Mouse (Mus musculus) macrophage (primary cell): ENCODE measurements at regions not wholly inside any gene's neighbourhood (a gene's known extent, or its start where the extent isn't known, plus 50 kb on each side); places are given as distances from the start of the nearest gene placed in this dataset.

Source experiments
- H3K27ac ChIP-seq: fragments of 350-480 bp; formaldehyde crosslinking; 2 replicates; pipeline ENCODE4 v1.9.0; 2021
- H3K36me3 ChIP-seq: fragments of 350-480 bp; formaldehyde crosslinking; 2 replicates; pipeline ENCODE4 v1.9.0; 2021; ENCODE audit errors: inconsistent target
- H3K4me3 ChIP-seq: fragments of 350-480 bp; formaldehyde crosslinking; 2 replicates; pipeline ENCODE4 v1.9.0; 2021; ENCODE audit errors: inconsistent target
- H3K79me2 ChIP-seq: fragments of 350-480 bp; formaldehyde crosslinking; 2 replicates; pipeline ENCODE4 v1.9.0; 2021; ENCODE audit errors: inconsistent target
- WGBS: methylation state at CpG from one replicate; pipeline ENCODE4 v1.1.7; 2026; ENCODE audit warnings: inconsistent platforms; ENCODE audit not compliant: missing documents; 5-methylcytosine and 5-hydroxymethylcytosine counted together

GRCm38 (mm10) chr3:61580252-61580651, 214.5 kb upstream of the B430305J03Rik start:
- 96% methylated on average over 3 of the region's 3 CpGs for WGBS

GRCm38 (mm10) chr3:61537113-61537512, 171.4 kb upstream of the B430305J03Rik start:
- Histone ChIP-seq H3K79me2 (no peaks in the 10 kb centered on the region), H3K36me3 (no peaks in the 10 kb centered on the region), H3K27ac (no peak overlapping the region), H3K4me3 (no peak overlapping the region)
- WGBS = 91% methylated on average over 1 of the region's 1 CpGs

More at GRCm38 (mm10) chr3:61580252-61580651, 214.5 kb upstream of the B430305J03Rik start:
- Histone ChIP-seq H3K4me3 (no peak overlapping the region), H3K36me3 (no peaks in the 10 kb centered on the region), H3K27ac (no peak overlapping the region), H3K79me2 (no peaks in the 10 kb centered on the region)

- WGBS = 85% methylated on average over 2 of the region's 2 CpGs
These were observed 170.0 kb upstream of the B430305J03Rik start for GRCm38 (mm10) chr3:61535751-61536150.

GRCm38 (mm10) chr3:61503178-61503577, 137.4 kb upstream of the B430305J03Rik start:
- H3K36me3 ChIP-seq = no peaks in the 10 kb centered on the region
- no peak overlapping the region for H3K27ac ChIP-seq
- no peak overlapping the region for H3K4me3 ChIP-seq
- H3K79me2 ChIP-seq = no peaks in the 10 kb centered on the region

More at GRCm38 (mm10) chr3:61535751-61536150, 170.0 kb upstream of the B430305J03Rik start:
- Histone ChIP-seq H3K27ac (no peak overlapping the region), H3K79me2 (no peaks in the 10 kb centered on the region), H3K4me3 (no peak overlapping the region), H3K36me3 (no peaks in the 10 kb centered on the region)

- no peaks in the 10 kb centered on the region for H3K79me2 ChIP-seq
- no peak overlapping the region for H3K27ac ChIP-seq
- no peaks in the 10 kb centered on the region for H3K36me3 ChIP-seq
- WGBS = 100% methylated on average over 2 of the region's 2 CpGs
- no peak overlapping the region for H3K4me3 ChIP-seq
These were observed 129.1 kb upstream of the B430305J03Rik start for GRCm38 (mm10) chr3:61494835-61495234.

- Histone ChIP-seq H3K27ac (no peak overlapping the region), H3K79me2 (no peaks in the 10 kb centered on the region), H3K4me3 (no peak overlapping the region), H3K36me3 (no peaks in the 10 kb centered on the region)
- WGBS = 97% methylated on average over 5 of the region's 5 CpGs
These were observed 121.1 kb upstream of the B430305J03Rik start for GRCm38 (mm10) chr3:61486808-61487389.

GRCm38 (mm10) chr3:61478861-61479584, 113.3 kb upstream of the B430305J03Rik start:
- Histone ChIP-seq H3K79me2 (no peaks in the 10 kb centered on the region), H3K4me3 (no peak overlapping the region), H3K27ac (no peak overlapping the region), H3K36me3 (no peaks in the 10 kb centered on the region)
- WGBS = 65% methylated on average over 3 of the region's 3 CpGs

GRCm38 (mm10) chr3:61475018-61475417, 109.3 kb upstream of the B430305J03Rik start:
- WGBS = 37% methylated on average over 2 of the region's 2 CpGs
- Histone ChIP-seq H3K27ac (no peak overlapping the region), H3K79me2 (no peaks in the 10 kb centered on the region), H3K4me3 (no peak overlapping the region), H3K36me3 (no peaks in the 10 kb centered on the region)

- Histone ChIP-seq H3K79me2 (no peaks in the 10 kb centered on the region), H3K4me3 (no peak overlapping the region), H3K36me3 (no peaks in the 10 kb centered on the region), H3K27ac (no peak overlapping the region)
- 51% methylated on average over 3 of the region's 3 CpGs for WGBS
These were observed 101.4 kb upstream of the B430305J03Rik start for GRCm38 (mm10) chr3:61467158-61467557.

GRCm38 (mm10) chr3:61466641-61467040, 100.9 kb upstream of the B430305J03Rik start:
- no peaks in the 10 kb centered on the region for H3K79me2 ChIP-seq
- no peak overlapping the region for H3K4me3 ChIP-seq
- 96% methylated on average over 2 of the region's 2 CpGs for WGBS
- H3K36me3 ChIP-seq = no peaks in the 10 kb centered on the region
- H3K27ac ChIP-seq = no peak overlapping the region

GRCm38 (mm10) chr3:61460076-61460475, 94.3 kb upstream of the B430305J03Rik start:
- no peak overlapping the region for H3K4me3 ChIP-seq
- H3K36me3 ChIP-seq = no peaks in the 10 kb centered on the region
- no peak overlapping the region for H3K27ac ChIP-seq
- H3K79me2 ChIP-seq = no peaks in the 10 kb centered on the region

GRCm38 (mm10) chr3:61456598-61456997, 90.8 kb upstream of the B430305J03Rik start:
- H3K27ac ChIP-seq = no peak overlapping the region
- H3K4me3 ChIP-seq = no peak overlapping the region
- H3K36me3 ChIP-seq = no peaks in the 10 kb centered on the region
- 100% methylated on average over 1 of the region's 2 CpGs for WGBS
- H3K79me2 ChIP-seq = no peaks in the 10 kb centered on the region

GRCm38 (mm10) chr3:61442000-61442739, 76.4 kb upstream of the B430305J03Rik start:
- H3K4me3 ChIP-seq = no peak overlapping the region

GRCm38 (mm10) chr3:61441445-61441844, 75.7 kb upstream of the B430305J03Rik start:
- no peaks in the 10 kb centered on the region for H3K36me3 ChIP-seq
- no peaks in the 10 kb centered on the region for H3K79me2 ChIP-seq
- H3K27ac ChIP-seq = peak overlapping the region; percentile 76
- 8% methylated on average over 4 of the region's 4 CpGs for WGBS
- H3K4me3 ChIP-seq = no peak overlapping the region

More at GRCm38 (mm10) chr3:61442000-61442739, 76.4 kb upstream of the B430305J03Rik start:
- no peaks in the 10 kb centered on the region for H3K36me3 ChIP-seq
- H3K27ac ChIP-seq = peak overlapping the region; percentile 76
- no peaks in the 10 kb centered on the region for H3K79me2 ChIP-seq
- 85% methylated on average over 2 of the region's 2 CpGs for WGBS

- Histone ChIP-seq H3K36me3 (no peaks in the 10 kb centered on the region), H3K4me3 (no peak overlapping the region), H3K27ac (no peak overlapping the region), H3K79me2 (no peaks in the 10 kb centered on the region)
- 100% methylated on average over 1 of the region's 1 CpGs for WGBS
These were observed 63.0 kb upstream of the B430305J03Rik start for GRCm38 (mm10) chr3:61428713-61429112.
